Mouse (Mus musculus) fat pad, adult 2 months (tissue): ENCODE results near the gene Arhgef12.

Experiments
- DNase-seq: peaks from one replicate; pipeline ENCODE4 v3.0.0-alpha.2; 2011; ENCODE audit warnings: low read depth, low spot score; ENCODE audit errors: extremely low read depth

Gene Arhgef12

DNA sequence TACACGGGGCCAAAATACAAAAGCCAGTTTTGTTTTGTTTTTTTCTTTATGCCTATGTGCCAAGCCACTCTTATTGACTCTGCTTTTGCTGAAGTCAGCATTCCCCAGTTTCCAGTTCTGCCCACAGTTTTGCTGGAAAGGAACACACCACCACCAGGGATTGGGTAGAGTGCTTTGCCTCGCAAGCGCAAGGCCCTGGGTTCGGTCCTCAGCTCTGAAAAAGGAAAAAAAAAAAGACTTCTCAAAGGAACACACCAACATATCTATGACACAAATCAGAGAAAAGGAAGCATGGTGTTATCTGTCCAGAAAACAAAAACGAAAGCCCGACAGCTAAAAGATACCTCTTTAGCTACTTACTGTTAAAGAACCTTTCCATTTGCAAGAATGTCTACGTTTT lies 2.1 kb upstream of the Arhgef12 start:
- no peak for DNase-seq

- no peak for DNase-seq
These were observed 1.7 kb upstream of the Arhgef12 start for GRCm38 (mm10) chr9:43108721-43109120.

GRCm38 (mm10) chr9:43108081-43108480 lies 1.0 kb upstream of the Arhgef12 start:
- DNase-seq: no peak

DNA sequence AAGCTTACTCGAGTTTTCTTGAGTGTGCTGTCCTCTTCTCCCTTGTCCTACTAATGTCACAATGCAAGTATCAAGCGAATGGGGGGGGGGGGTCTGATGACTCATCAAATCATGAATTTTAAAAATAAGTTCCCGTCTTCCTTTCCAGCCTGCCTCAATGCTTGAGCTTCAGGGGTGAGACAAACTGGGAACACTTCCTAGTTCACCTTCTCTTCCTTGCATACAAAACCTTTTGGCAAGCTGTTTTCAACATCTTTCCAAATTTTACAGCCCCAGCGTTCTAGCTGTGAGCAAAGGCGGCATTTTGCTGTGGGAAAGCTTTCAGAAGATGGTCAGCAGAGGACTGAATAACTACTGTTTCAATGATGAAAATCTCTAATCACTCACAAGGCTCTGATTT lies 516 bp upstream of the Arhgef12 start:
- DNase-seq: no peak

DNA sequence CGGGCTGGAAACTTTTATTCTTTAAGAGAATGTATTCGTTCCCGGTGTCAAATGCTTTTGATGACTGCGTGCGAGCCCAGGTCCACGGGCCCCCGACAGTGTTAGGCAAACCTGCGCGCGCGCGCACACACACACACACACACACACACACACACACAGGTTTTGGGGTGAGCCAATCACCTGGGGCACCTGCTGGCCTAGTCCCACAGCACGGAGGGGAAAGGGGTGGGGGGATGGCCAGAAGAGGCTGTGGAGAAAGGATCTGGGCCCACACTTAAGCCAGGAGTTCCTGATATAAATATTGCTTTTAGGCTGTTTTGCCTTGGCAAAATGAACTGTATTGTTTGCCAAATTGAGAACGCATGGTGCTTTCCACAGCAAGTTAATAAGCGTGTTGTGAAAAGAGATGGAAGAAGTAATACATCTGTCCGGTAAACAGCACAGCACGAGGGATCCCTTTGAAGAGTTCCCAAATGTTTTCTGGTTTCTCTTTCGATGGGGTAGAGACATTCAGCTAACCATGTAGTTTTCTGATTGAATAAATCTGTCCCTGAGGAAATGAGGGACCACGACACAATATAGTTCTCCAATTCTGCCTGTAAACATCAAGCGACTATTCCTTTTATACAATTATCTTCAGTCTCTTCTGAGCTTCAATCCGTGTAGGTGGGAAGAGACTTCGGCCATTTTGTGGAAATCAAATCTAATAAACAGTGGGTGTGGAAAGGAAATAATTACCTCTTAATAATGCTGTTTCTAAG lies 433 bp downstream of the Arhgef12 start:
- DNase-seq: no peak

- no peak for DNase-seq
These were observed 1.2 kb downstream of the Arhgef12 start for GRCm38 (mm10) chr9:43105664-43106361.

DNA sequence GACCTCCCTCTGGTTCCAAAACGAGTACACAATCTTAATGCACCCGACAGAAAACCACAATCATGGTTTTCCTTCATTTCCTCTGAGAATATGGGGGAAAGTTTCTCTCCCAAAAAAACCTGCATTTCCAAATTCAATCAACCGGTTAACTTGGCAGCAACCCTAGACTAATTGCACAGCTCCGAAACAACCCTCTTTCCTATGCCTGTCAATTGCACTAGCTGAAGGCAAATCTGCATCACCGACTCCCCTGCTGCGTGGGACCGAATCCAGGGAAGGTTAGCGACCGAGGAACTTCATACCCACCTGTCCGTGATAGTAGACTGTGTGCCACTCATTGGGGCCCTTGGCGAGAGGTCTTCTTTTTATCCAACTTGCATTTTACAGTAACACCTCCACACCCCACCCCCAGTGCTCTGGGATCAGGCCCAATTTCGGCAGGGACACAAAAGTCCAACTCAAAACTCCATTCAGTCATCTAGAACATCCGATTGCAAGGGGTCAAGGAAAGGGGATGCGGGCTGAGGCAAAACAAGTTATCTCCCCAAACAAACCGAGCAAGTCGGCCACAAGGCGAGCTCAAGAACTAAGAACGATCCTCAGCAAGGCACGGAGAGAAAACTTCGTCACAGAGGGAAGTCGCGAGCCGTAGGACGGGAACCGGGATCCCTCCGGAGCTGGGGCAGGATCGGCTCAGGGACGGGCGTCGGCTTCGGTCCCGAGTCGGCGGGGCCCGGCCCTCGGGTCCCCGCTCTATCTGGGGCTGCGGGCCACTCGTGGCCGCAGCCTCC lies 2.0 kb downstream of the Arhgef12 start:
- DNase-seq: no peak

GRCm38 (mm10) chr9:43104526-43104872 lies 2.5 kb downstream of the Arhgef12 start:
- no peak for DNase-seq

GRCm38 (mm10) chr9:43103675-43104299 lies 3.3 kb downstream of the Arhgef12 start:
- no peak for DNase-seq

DNA sequence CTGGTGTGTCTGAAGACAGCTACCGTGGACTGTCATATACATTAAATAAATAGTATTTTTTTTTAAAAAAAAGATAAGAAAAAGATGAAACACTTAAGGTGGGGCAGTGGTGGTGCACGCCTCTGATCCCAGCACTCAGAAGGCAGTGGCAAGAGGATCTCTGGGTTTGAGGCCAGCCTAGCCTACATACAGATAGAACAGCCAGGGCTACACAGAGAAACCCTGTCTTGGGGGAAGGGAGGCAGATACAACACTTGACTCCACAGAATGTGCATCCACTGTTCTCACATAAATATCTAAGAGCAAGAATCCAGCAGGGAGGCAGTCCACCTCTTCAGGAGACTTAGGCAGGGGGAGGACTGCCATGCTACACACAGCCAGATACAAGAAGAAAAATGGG lies 4.1 kb downstream of the Arhgef12 start:
- no peak for DNase-seq

DNA sequence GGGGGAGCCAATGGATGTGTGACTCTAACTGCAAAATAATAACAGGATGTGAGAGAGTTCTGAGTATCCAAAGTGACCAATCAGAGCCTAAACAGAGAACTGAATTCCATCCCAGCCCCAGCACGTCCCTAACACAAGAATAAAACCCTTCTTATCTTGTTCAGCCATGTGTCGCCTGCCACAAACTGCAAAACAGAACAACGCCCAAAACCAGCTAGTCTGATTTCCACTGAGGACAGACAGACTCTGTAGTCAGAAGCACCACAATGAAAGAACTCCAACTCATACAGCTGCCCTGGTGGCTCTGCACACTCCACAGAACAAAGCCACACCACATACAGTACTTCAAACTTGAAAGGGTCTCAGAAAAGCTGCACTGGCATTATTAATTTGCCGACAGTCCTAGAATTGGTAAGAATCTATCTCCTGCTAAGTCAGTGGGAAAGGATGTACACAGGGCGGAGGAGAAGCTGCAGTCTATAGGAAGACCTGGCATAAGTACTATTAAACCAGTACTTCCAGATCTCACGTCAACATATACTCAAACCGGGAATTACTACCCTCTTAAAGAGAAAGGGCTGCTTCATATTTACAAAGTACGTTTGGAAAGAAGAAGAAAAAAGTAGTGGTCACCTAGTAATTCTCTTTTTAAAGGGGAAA lies 5.0 kb downstream of the Arhgef12 start:
- no peak for DNase-seq

DNA sequence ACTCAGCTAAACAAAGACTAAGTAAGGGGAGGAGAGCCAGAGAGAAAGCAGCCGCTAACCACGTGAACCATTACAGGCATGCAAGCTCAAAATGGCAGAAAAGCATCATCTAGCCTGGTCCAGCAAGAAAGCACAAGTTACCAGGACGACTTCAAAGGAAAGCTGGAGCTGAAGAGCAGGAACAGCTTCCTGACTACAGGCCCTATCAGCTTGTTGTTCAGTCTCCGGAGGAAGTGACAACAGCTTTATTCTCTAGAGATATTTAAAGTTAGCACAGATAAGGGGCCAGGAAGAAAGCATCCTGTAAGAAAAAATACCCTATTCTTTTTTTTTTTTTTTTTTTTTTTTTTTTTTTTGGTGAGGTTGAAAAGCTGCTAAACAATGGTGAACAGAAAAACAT lies 8.1 kb downstream of the Arhgef12 start:
- DNase-seq: no peak

- no peak for DNase-seq
These were observed 9.1 kb downstream of the Arhgef12 start for GRCm38 (mm10) chr9:43097801-43098557.

DNA sequence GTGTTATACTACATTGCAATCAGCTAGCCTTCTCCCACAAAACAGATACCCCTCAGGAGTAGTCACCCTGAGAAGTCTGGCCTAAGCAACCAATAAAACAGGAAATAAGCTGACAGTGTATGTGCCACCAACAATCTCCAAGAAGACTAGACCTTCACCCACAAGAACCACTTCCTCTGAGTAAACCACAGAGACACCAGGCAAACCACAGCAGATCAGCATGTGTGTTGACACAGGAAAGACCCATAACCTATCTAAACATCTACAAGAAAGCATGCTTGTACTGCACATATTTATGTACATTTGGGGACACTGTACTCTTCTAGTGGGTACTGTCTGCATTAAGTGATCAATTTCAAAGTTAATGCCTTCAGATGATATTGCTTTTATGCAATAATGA lies 10.7 kb downstream of the Arhgef12 start:
- no peak for DNase-seq

DNA sequence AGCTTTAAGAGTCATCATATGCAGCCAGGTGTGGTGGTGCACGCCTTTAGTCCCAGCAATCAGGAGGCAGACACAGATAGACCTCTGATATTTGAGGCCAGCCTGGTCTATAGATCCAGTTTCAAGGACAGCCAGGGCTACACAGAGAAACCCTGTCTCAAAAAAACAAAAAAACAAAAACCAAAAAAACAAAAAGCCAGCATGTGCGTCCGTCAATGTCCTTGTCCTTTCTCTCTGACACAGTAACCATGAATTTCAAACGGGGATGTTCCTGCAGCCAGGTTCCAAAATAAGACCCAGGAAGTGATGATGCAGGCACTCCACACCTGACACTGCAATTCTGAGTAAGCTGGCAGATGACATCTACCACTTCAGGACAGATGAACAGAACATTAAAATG lies 12.2 kb downstream of the Arhgef12 start:
- DNase-seq: no peak

DNA sequence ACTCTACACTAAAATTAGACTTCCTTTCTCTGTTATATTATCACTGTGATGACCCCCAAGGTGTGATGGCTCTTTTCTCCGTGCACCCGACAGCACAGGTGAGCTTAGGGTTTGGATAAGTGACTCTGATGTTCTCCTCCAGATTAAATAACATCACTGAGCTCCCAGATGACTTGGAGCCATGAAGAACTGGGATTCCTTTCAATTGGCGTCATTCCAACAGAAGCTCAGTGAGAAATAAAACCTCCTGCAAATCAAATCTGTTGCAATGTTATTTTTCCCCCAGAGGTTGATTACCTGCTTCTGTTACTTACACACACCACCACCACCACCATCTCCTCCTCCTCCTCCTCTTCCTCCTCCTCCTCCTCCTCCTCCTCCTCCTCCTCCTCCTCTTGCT lies 13.2 kb downstream of the Arhgef12 start:
- DNase-seq: peak; percentile 87

GRCm38 (mm10) chr9:43085686-43086285 lies 21.3 kb downstream of the Arhgef12 start:
- no peak for DNase-seq

DNA sequence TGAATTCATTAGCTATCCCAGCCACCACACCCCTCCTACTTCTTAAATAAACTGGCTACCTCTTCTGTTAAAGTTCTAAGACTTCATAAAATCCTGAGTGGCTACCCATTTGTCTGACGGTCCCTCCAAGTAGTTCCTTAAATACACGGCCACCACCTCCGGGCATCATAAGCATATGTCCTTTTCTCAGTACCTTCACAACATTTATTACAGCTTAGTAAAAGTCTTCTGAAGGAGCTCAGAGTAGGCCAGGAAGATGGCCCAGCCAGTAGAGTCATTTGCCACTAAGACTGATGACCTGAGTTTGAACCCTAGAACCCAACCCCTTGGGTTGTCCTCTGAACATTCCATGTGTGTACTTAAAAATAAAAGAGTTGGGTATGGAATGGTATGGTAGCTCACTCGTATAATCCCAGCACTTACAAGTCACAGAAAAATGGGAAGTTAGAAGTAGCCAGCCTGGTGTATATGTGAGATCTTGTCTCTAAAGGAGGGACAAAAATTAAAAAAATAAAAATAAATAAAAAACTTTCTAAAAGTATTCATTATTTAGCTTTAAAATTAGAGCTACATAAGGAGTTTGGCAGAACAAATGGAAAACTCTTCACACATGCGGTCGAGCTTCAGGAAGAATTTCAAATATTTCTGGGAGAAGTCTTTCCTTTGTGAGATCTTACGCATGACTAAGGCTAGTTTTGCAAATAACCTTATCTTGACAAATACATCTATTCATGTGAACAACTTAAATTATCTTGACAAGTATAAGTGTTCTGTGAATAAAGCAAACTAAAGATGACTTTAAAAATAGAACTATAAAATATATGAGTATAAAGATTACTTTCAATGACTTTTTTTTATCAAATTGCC lies 22.3 kb downstream of the Arhgef12 start:
- no peak for DNase-seq
